Mouse (Mus musculus) frontal cortex, adult 2 months (tissue): ENCODE measurements around the gene Trpc5. TPM values are rescaled to one million over a fixed set of nuclear protein-coding genes. Genes with fewer than 3 reads are reported as not detected.

Experiments used
- DNase-seq, 2 experiments: peaks; one replicate each; pipeline ENCODE4 v3.0.0; 2022; ENCODE audit warnings: low spot score in 1 of 2; ENCODE audit errors: extremely low spot score in 1 of 2
- polyA plus RNA-seq: library from polyadenylated mRNA; depleted of rRNA; stranded (reverse); fragments of >200 nt; gene quantifications from 2 replicates; pipeline ENCODE4 v1.2.3, GENCODE M21; 2012; rRNA removed

Gene Trpc5
- 3.0 and 3.3 TPM in 2 replicates for polyA plus RNA-seq

DNA sequence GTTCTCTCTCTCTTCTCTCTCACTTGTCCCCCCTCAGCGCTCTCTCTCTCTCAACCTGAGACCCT is at the start of gene Trpc5:
Gene Trpc5 (minus strand): TSS at position 39 of the 65 bp plus-strand sequence.
- DNase-seq: no peak

DNA sequence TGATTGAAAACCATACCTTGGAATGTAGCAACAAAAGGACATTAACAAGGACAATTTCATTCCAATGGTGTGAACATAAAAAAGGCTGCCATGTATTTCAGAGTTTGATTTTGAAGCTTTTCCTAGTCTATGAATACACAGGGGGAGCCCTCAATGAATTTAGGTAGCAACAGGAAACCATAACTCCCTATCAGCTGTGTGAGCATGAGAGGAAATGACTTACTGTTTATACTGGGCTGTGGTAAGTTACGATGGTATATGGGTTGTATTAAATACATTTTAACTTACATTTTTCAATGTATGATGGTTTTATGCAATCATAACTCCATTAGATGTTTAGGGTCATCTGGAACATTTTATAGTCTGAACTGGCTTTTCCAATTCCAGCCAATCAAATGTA is 28.4 kb upstream of the Trpc5 start:
- no peak for DNase-seq

DNA sequence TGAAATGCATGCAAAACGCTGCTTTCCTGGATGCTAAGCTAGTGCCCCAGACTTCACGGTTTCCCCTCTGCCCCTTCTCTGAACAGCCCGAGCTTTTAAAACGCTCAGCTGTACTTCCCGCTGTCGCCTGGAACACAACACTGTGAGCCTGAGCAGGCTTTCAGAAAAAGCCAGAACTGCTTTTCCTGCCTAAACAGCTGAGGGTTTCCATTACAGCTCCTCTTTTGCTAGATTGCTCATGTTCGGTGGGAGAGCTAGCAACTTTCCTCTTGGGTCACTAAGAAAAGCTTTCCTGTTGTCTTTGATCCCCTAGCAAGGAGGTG is 1.8 kb upstream of the Trpc5 start:
- DNase-seq: no peak

DNA sequence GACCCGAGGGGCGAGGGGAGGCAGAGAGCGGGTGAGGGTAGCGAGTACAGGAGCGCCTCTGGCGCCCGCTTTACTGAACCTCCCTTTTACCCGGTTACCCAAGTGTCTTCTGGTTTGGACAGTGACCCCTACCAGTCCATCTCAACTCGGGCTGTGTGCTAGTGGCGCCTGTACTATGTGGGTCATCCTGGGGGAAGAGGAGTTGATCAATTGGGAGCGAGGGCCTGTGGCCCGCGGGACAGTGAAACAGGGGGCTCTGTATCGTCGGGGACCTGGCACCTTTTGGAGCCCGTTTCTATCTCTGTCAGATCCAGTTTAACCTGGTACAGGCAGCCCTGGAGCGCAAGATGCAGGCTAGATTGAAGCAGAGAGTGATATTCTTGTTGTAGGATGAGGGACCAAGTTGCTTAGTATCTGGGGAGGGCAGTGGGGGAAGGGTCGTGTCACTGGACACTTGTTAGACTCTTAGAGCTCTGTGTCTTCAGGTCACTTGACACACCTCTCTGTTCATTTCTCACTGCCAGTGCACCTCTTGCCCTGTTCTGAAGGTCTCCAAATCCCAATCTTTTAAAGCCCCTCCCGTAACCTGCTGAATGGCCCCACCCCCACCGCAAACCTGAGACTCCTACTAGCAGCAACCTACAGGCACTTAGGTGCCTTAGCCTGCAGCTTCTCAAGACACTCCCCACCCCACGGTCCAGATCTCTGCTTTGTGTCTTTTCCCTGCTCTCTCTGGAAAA is 1.3 kb upstream of the Trpc5 start:
- no peak for DNase-seq

DNA sequence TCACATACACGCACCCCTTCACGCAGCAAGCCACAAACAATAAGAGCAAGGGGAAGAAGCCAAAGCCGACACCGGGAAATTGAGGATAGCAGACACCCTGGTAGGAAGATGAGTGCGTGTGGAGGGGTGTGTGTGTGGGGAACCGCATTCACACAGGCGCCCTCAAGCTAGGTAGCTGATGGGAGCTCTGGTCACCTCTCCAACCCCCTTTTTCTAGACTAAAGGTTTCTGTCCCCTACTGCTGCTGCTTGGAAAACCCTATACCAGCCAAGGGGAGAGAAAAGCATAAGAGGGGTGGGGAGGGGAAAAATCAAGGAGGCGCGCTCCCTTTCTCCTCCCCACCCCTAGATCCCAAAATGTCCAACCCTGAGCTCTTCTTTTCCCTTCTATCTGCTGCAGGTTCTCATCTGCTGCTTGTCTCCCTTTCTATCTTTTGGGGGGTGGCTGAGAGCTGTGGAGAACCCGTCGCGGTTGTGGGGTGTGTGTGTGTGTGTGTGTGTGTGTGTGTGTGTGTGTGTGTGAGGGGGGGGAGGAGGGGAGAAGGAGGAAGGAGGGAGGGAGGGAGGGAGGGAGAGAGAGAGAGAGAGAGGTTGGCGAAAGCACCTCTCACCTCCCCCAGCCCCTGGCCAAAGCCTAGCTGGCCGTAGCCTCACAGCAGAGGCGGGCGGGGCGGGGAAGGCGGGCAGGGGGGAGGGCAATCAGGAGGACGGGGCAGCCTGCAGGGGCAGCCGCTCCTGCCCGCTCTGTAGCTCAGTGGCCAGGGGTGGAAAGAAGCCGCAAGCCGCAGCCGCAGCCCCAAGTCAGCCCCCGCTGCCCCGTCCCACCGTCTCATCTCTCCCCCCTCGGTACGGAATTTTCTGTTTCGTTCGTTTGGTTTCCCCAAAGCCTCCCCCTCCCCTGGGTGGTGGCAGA is 483 bp upstream of the Trpc5 start, which contains the start of gene Rtl4:
Gene Rtl4 (plus strand): TSS at position 701 of the 912 bp plus-strand sequence.
- DNase-seq: no peak

DNA sequence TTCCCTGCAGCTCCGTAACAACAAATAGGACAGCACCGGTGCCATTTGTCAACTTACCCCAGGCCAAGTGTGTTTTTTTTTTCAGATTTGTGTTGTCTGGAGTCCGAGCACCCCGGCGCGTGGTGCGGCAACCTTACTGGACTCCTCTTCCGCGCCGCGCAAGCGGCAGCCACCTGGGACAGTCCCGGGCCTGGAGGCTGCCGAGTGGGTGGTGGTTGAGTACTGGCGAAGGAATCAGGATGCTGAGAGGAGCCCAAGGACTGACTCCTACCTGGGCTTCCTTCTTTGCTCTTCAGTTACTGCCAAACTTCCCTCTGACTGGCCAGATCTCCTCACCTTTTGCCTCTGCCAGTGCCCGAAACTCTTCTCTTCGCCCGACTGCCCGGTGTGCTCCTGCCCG is 238 bp downstream of the Trpc5 start:
- DNase-seq: no peak

DNA sequence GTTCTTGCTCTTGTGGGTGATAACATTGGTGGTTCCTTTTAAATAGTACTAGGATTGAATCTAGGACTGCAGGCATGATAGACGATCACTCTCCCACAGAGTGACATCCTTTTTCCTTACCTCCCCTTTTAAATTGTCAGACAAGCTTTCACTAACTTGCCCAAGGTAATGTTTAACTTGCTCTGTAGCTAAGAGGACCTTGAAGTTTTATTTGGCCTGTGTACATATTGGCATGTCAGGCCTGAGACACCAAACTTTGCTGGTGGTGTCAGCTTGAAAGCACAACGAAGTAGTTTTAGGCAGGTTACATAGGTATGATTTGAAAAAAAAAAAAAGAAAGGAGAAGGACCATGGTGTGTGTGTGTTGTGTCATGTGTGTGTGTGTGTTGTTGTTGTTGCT is 35.8 kb downstream of the Trpc5 start:
- DNase-seq: no peak

DNA sequence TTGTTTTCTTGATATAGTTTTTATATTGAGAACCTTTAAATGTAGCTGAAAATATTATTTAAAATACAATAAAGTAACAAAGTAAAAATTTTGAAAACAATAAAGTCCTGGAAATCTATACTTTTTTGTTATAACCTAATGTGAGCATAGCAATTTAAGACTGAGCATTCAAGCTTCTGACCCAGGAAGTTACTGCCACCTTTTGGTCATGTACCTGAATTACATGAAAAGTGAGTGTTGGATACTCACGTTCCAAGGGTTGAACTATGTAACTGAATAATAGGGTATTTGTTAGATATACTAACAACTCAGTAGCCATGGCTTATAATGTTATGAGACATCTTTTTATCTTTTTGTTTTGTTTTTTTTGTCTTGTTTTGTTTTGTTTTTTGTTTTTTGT is 42.6 kb downstream of the Trpc5 start:
- DNase-seq: no peak

DNA sequence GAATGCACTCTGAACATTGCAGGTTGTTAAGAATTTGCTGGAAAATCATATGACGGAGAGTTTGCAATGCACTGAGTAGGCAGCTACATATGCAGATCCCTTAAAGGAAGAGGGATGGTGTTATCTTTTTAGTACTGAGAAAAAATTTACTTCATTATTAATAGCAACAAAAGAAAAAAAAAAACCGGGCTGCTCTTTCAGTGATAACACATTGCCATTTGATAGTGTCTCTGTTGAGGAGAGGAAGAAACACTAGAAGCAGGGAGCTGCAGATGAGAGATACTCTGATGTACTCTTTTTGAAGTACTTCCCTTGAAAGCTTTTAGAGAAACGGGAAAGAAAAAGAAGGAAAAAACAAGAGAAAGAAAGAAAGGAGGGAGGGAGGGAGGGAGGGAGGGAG is 43.2 kb downstream of the Trpc5 start:
- no peak for DNase-seq

DNA sequence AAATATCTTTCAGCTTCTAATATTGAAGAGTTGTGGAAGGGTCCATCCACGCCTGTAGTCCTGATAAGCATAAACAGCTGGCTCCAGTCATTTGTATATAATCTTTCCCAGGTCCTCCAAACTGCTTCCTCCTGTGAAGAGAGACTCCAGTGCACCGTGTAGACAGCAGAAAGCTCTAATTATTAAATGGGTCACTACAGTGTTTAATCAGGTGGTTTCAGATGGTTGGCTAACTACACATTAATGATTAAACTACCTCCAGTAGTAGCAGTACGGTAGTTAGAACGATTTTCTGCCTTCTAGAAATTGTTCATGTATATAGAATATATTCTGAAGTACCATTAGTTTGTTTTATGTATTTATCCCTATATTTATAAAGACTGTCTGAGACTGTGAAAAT is 75.2 kb downstream of the Trpc5 start:
- DNase-seq: no peak

DNA sequence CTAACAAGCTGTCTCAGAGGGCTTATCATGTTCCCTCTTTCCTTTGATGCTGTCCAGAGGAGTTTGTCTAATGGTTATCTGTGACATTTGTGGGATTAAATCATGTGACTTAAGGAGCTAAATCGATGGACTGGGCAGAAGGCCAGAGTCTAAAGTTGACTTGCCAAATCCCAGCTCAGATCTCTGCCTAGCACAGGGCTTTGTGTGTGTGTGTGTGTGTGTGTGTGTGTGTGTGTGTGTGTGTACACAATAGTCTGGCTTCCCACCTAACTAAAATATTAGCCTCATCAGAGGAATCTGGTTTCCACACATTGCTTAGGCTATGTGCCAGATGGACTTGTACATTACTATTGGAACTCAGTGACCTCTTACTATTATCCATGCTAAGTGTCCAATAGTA is 151.5 kb downstream of the Trpc5 start:
- DNase-seq: no peak

DNA sequence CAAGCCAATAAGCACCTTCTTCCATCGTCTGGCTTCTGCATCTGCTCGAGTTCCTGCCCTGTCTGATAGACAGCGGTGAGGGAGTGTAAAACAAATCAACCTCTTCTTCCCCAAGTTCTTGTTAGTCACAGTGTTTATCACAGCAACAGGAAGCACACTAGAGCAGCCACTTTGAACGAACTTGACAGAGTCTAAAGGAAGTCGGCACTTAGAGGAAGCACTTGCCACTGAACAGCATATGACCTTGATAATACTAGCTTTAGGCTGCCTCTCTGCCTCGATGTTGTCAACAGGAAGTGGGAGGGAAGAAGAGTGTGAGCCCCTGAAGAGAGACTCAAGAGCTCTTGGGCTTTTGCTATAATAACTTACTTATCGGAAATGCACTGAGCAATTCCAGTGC is 161.9 kb downstream of the Trpc5 start:
- DNase-seq: no peak

DNA sequence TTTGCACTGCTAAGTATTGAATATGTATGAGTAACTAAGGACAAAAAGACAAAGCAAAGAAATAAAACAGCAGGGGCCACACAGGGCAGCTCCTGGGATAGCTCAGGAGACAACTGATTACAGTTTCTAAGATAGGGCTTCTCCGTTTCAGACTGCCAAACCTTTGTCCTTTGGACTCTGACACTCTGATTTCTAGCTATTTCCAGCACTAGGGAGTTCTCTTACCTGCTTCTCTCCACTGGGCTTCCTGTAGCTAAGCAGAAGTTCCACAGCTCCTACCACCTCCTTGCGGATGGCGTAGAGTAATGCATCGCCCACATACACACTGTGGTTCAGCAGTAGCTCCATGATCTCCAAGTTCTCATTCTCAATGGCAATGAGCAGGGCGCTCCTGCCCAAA is 164.7 kb downstream of the Trpc5 start:
- DNase-seq: no peak

DNA sequence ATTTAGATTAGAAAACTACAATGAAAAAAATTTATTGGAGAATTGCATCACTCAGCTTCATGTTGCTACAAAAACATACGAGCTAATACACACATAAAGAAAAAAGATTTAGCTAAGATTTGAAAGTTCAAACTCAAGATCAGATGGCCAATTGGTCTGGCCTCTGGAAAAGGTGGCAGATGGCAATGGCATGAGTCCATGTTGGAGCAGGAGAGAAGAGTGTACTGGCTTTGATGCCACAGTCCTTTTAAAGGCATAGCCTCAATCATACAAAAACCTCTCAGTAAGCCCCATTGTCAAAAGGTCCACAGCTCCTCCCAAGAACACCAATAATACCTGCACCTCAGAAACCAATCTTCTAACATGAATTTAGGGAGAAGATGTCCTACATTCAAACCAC is 196.6 kb downstream of the Trpc5 start:
- DNase-seq: no peak

DNA sequence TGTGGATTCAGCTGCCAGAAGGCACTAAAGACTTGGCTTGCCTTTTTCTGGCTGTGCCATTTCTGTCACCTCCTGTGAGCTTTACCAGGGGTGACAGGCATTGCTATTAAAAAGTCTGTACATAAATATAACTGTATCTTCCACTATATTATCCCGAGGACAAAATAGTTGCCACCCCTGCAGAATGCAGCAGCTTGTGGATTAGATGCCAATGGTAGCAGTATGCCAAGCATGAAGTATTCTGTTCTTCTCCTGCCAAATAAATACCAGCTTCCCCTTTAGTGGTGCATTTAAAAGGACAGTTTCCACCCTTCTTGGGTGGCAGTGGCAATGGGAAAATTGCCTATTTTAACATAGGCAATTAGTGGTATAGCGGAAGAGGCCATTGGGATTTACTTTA is 223.6 kb downstream of the Trpc5 start:
- peak; percentile 16 to 19 for DNase-seq

DNA sequence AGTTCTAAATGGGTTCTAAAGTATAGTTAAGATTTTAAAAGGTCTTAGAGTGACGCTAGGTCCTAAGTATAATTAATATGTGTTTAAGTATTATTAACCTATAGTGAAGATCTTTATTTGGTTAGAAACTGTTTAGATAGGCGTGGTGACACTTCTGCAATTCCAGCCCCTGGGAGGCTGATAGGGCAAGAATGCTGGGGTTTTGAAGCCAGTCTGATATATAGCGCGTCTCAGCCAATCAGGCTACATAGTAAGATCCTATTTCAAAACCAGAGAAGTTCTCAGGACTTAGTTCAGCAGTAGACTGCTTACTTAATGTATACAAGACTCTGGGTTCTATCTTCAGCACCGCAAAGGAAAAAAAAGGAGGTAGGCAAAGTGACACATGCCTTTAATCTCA is 231.7 kb downstream of the Trpc5 start, which contains the start of gene Trpc5os:
Gene Trpc5os (plus strand): TSS at position 301 of the 400 bp plus-strand sequence.
- no peak for DNase-seq

DNA sequence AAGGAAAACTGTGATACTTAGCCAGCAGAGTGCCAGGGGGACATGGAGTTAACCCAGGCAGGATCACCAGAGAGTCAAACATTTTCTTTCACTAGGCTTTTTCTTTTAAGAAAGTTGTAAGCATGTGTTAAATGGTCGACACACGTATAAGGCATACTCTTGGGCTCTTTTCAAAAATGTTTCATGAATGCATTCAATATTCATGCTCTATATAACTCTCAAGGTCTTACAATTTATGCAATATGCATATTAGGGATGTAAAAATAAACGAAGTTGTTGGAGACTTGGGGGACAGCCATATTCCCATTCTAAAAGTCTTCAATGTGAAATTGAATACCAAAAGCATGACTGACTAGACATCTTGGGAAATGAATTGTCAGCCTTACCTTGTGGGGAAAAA is 264.1 kb downstream of the Trpc5 start:
- DNase-seq: no peak

DNA sequence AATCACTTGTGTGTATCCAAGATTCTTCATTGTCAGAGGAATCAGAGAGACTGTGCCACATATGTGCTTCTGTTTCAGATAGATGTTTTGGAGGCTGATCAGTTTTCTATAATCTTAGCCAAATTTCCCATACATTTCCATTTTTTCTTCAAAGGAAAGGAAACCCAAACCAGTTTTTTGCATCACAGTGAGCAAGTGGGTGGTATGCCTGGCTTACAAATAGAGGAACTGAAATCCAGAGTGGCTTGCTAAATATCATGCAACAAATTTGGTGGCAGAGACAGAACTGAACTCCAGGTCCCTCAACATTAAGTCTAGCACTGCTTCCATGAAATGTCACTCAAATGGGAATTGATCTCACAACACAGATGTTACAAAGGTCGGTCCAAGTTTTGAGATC is 266.9 kb downstream of the Trpc5 start:
- peak in 1 of 2 experiments; percentile 13 for DNase-seq

DNA sequence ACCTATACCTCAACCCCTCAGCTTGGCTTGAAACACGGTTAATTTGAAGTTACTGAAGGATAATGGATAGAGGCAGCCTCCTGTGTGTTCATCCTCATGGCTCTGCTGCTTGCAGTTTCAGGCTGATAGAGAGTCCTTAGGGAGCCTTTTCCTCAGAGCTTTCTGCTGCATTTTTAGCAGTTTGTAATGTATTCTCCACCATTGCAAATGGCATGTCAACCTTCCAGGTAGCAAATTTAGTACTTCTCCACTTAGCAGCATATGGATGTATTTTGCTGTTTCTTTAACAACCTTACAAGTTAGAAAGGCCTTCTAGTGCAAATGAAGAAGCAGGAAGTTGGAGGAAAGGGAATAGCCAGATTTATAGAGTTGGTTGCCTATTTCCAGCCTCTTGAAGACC is 267.7 kb downstream of the Trpc5 start:
- DNase-seq: no peak

DNA sequence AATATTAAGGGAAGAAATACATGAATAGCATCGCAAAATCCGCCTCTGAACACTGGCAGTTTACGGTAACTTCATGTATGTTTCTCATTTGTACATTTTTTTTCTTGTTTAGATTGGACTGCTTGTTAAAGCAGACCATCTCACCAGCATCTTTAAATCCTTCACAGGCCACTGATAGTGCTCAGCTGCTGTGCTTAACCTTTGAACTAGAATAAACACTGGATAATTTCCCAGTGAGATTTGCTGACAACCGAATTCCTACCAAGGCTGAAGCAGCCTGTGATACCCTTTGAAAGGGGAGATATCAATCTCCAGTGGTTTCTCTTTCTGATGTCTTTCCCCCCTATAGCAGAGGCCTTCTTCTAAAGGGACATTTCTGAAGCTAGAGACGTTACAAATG is 279.9 kb downstream of the Trpc5 start:
- DNase-seq: no peak

DNA sequence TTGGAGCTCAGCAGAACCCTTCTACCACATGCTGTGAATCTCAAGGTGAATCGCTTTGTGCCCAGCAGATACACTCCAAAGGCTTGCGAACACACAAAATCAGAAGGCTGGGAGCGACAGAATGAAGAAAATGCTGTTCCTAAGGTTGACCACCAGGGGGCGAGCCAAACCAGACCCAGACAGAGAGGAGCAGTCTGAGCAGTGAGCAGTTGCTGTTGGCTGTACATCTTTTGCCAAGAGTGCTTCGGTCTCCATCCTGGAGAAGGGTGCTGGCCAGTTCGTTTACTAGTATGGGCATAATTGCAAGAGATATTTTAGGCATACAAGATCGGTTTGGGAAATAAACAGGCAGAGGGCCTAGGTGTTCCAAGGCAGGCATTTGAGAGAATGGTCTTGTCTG is 284.5 kb downstream of the Trpc5 start:
- peak in 1 of 2 experiments; percentile 58 for DNase-seq

DNA sequence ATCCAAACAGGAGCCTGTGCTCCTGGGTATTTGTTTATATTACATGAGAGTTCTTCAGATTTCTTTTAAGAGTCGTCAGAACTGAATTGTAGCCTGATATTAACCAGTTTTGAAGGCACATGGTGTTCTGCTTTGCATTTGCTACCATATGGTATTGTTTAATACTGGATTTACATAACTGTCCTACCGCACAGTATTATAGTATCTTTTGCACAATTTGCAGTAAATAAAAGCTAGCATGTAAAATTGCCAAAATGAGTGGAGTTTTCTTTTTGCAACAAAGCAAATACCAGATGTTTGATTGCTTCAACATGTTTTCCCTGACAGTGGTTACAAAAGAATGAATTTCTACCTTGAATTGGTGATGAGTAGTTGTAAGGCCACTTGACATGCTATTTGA is 313.8 kb downstream of the Trpc5 start:
- DNase-seq: no peak

DNA sequence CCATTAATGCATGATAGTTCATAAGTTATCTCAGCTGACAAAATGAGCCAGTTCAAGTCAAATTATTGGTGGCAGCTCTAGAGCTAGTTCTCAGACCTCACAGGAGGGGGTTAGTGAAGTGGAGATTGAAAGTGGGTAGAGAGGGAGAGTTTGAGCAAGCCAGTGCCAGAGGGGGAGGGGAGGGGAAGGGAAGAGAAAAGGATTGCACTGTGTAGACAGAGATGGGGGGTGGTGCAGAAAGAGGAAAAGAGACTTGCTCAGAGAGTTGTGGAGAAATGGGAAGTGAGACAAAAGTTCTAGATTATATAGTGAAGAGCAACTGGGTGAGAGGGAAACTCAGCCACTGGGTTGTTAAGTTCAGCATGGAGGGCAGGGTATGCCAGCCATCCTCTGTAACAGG is 349.6 kb downstream of the Trpc5 start:
- DNase-seq: no peak
